Mouse (Mus musculus) limb, embryonic 14.5 days (tissue): ENCODE results near the gene Phactr4. TPM values are rescaled to one million over a fixed set of nuclear protein-coding genes. Genes with fewer than 3 reads are reported as not detected.

Experiments used
- ATAC-seq: fragments of 200-750 bp; cut with Nextera tagmentation; 2 replicates; pipeline ENCODE4 v1.8.0; 2017; ENCODE audit warnings: low read depth, moderate number of reproducible peaks, moderate TSS enrichment; ENCODE audit not compliant: low FRiP score
- DNase-seq: peaks from one replicate; pipeline ENCODE4 v3.0.0-alpha.2; 2015; ENCODE audit warnings: low spot score
- H3K27ac ChIP-seq: fragments of 300-500 bp; sonication (generic); replicated peaks from 2 replicates; pipeline ENCODE4 v1.5.1; 2014; ENCODE audit warnings: low read depth, mild to moderate bottlenecking, low read length, moderate library complexity, mixed read lengths
- H3K27me3 ChIP-seq: fragments of 300-500 bp; sonication (generic); 2 replicates; pipeline ENCODE4 v1.6.1; 2014; ENCODE audit warnings: low read length, mixed read lengths; ENCODE audit not compliant: control insufficient read depth, insufficient read depth
- H3K36me3 ChIP-seq: fragments of 300-500 bp; sonication (generic); 2 replicates; pipeline ENCODE4 v1.6.1; 2014; ENCODE audit warnings: mild to moderate bottlenecking, low read length, moderate library complexity, mixed read lengths; ENCODE audit not compliant: control insufficient read depth, insufficient read depth
- H3K4me1 ChIP-seq: fragments of 300-500 bp; sonication (generic); 2 replicates; pipeline ENCODE4 v1.6.1; 2014; ENCODE audit warnings: antibody characterized with exemption, low read length, mixed read lengths; ENCODE audit not compliant: control insufficient read depth, insufficient read depth
- H3K4me2 ChIP-seq: fragments of 300-500 bp; sonication (generic); replicated peaks from 2 replicates; pipeline ENCODE4 v1.6.1; 2014; ENCODE audit warnings: low read depth, mild to moderate bottlenecking, low read length, moderate library complexity; ENCODE audit not compliant: severe bottlenecking
- H3K4me3 ChIP-seq: fragments of 300-500 bp; sonication (generic); replicated peaks from 2 replicates; pipeline ENCODE4 v1.5.1; 2014; ENCODE audit warnings: low read length
- H3K9ac ChIP-seq: fragments of 300-500 bp; sonication (generic); 2 replicates; pipeline ENCODE4 v1.6.1; 2014; ENCODE audit warnings: mild to moderate bottlenecking, low read depth, low read length, moderate library complexity; ENCODE audit not compliant: severe bottlenecking
- H3K9me3 ChIP-seq: fragments of 300-500 bp; sonication (generic); 2 replicates; pipeline ENCODE4 v1.6.1; 2016; ENCODE audit warnings: low read length; ENCODE audit not compliant: control insufficient read depth
- POLR2A ChIP-seq: fragments of 200-500 bp; IDR thresholded peaks from 2 replicates; pipeline ENCODE4 v1.8.0; 2012; ENCODE audit warnings: inconsistent platforms, mild to moderate bottlenecking, moderate library complexity, borderline replicate concordance; ENCODE audit not compliant: insufficient read depth, insufficient read length; ENCODE audit errors: extremely low read depth
- WGBS: fragments of 180-500 bp; shearing (Covaris S2); extraction: QIAGEN DNeasy Blood & Tissue Kit; methylation state at CpG from one replicate; pipeline ENCODE4 v1.1.7; 2014; 5-methylcytosine and 5-hydroxymethylcytosine counted together
- polyA plus RNA-seq, 2 experiments: library from polyadenylated mRNA; depleted of rRNA in 1 of 2; stranded (reverse) in 1 of 2; unstranded in 1 of 2; fragments of >200 nt; fragmentation: Nextera tagmentation in 1 of 2; extraction: Ambion mirVana in 1 of 2; gene quantifications; 2 replicates each; pipeline versions ENCODE4 v1.2.1 to v1.2.3; 2012 to 2014

Phactr4 gene
- polyA plus RNA-seq, 2 experiments = 23.6 to 26.9 TPM

- Histone ChIP-seq H3K9ac (no peak overlapping the region), H3K36me3 (peaks cover 86% of the 10 kb centered on the region), H3K4me3 (no peak overlapping the region), H3K27ac (no peak overlapping the region), H3K4me1 (no peaks in the 10 kb centered on the region), H3K9me3 (no peaks in the 10 kb centered on the region), H3K27me3 (no peaks in the 10 kb centered on the region), H3K4me2 (no peak overlapping the region)
- ATAC-seq (no peak), DNase-seq (no peak)
- no peak for TF ChIP-seq POLR2A
- 96% methylated on average over 11 of the region's 11 CpGs for WGBS
Observed at GRCm38 (mm10) chr4:132363487-132363886, 58.8 kb downstream of the Phactr4 start.

GRCm38 (mm10) chr4:132359510-132359909 lies 62.8 kb downstream of the Phactr4 start:
- ATAC-seq = no peak
- 88% methylated on average over 4 of the region's 4 CpGs for WGBS
- Histone ChIP-seq H3K4me3 (no peak overlapping the region), H3K27ac (no peak overlapping the region), H3K27me3 (no peaks in the 10 kb centered on the region), H3K9ac (no peak overlapping the region), H3K9me3 (no peaks in the 10 kb centered on the region), H3K4me2 (no peak overlapping the region), H3K36me3 (peaks cover 78% of the 10 kb centered on the region), H3K4me1 (no peaks in the 10 kb centered on the region)
- DNase-seq = no peak
- TF ChIP-seq POLR2A = no peak

DNA sequence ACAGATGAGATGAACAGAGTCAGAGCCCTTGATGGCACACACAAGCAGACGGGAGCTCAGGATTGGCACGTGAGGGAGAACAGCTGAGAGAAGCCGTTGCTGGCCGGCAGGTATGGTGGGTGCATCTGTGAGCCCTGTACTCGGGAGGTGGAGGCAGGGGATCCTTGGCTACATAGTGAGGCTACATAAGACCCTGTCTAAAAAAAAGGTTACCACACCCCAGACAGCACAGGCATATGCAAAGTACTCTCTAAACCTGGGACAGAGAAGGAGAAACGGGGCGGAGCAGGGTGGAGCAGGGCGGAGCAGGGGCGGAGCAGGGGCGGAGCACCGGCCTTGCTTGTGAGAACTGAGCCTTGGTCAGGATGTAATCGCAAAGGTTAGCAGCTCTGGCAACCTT lies 66.1 kb downstream of the Phactr4 start:
- no peak overlapping the region for H3K4me2 ChIP-seq
- H3K27me3 ChIP-seq = no peaks in the 10 kb centered on the region
- peaks cover 8% of the 10 kb centered on the region for H3K4me1 ChIP-seq
- H3K9me3 ChIP-seq = no peaks in the 10 kb centered on the region
- H3K27ac ChIP-seq = no peak overlapping the region
- H3K4me3 ChIP-seq = no peak overlapping the region
- no peak overlapping the region for H3K9ac ChIP-seq
- no peak for TF ChIP-seq POLR2A
- DNase-seq (no peak), ATAC-seq (no peak)
- H3K36me3 ChIP-seq = peaks cover 60% of the 10 kb centered on the region
- WGBS = 39% methylated on average over 12 of the region's 12 CpGs

GRCm38 (mm10) chr4:132355403-132355802 lies 66.9 kb downstream of the Phactr4 start:
- no peak overlapping the region for H3K4me3 ChIP-seq
- no peak overlapping the region for H3K9ac ChIP-seq
- peaks cover 61% of the 10 kb centered on the region for H3K36me3 ChIP-seq
- no peaks in the 10 kb centered on the region for H3K27me3 ChIP-seq
- H3K4me1 ChIP-seq = peaks cover 8% of the 10 kb centered on the region
- no peak for ATAC-seq
- 89% methylated on average over 3 of the region's 3 CpGs for WGBS
- no peak for TF ChIP-seq POLR2A
- no peak for DNase-seq
- no peak overlapping the region for H3K27ac ChIP-seq
- H3K4me2 ChIP-seq = no peak overlapping the region
- H3K9me3 ChIP-seq = no peaks in the 10 kb centered on the region

DNA sequence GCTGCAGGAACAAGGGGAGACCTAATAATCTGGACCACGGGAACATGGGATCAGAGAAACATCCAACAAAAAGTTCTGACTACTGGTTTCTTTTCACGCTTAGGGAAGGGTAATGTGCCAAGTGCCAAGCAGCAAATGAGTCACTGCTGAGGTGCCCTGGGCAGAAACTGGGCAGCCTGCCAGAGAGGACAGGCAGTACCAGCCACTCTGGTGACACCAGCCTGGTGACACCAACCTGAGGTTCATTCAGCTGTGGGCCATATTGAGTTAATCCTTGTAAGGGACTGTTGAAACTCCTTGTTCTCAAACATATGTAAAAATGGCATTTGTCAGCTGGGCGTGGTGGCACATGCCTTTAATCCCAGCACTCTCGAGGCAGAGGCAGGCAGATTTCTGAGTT lies 67.7 kb downstream of the Phactr4 start:
- Histone ChIP-seq H3K9me3 (no peaks in the 10 kb centered on the region), H3K27me3 (no peaks in the 10 kb centered on the region), H3K9ac (no peak overlapping the region), H3K27ac (no peak overlapping the region), H3K4me1 (peaks cover 8% of the 10 kb centered on the region), H3K4me3 (no peak overlapping the region), H3K4me2 (no peak overlapping the region), H3K36me3 (peaks cover 55% of the 10 kb centered on the region)
- TF ChIP-seq POLR2A = no peak
- 91% methylated on average over 4 of the region's 4 CpGs for WGBS
- DNase-seq (no peak), ATAC-seq (no peak)

DNA sequence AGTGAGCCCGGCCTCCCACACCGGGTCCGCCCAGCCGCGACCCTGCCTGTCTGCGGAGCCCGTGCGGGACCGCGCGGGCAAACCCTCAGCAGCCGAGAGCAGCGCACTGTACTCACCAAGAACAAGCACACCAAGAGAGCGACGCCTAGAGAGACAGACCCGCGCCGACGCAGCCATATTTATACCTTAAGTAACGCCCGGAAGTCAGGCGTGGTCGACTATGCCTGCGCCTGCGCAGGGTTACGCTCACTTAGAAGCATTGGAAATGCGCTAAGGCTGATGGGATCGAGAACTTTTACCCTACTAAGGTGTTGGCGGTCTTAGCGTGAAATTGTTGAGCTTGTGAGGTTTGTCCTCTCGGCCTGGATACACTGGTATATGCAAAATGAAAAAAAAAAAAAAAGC lies 68.8 kb downstream of the Phactr4 start, which contains the start of gene Rcc1:
Rcc1 (minus strand) TSS at position 125 of the 405 bp plus-strand sequence.
- Histone ChIP-seq H3K27me3 (no peaks in the 10 kb centered on the region), H3K4me1 (peaks cover 8% of the 10 kb centered on the region), H3K4me2 (peak within 1 kb of the TSS; percentile 79), H3K4me3 (peak within 1 kb of the TSS; percentile 86), H3K9ac (peak within 1 kb of the TSS; percentile 89), H3K36me3 (peaks cover 44% of the 10 kb centered on the region), H3K27ac (peak within 1 kb of the TSS; percentile 91), H3K9me3 (no peaks in the 10 kb centered on the region)
- DNase-seq = peak; percentile 97
- 1% methylated on average over 31 of the region's 31 CpGs for WGBS
- peak; percentile 94 for ATAC-seq
- peak; percentile 99; the same call in 1 of the 2 replicates for TF ChIP-seq POLR2A
